Mouse (Mus musculus) cerebellum, adult 9-11 months (tissue): ENCODE data around the gene Erc2.

Experiments used
- DNase-seq: peaks from one replicate; pipeline ENCODE4 v3.0.0; 2022

Gene Erc2

GRCm38 (mm10) chr14:27948391-27948790, 326.2 kb downstream of the Erc2 start:
- no peak for DNase-seq

DNA sequence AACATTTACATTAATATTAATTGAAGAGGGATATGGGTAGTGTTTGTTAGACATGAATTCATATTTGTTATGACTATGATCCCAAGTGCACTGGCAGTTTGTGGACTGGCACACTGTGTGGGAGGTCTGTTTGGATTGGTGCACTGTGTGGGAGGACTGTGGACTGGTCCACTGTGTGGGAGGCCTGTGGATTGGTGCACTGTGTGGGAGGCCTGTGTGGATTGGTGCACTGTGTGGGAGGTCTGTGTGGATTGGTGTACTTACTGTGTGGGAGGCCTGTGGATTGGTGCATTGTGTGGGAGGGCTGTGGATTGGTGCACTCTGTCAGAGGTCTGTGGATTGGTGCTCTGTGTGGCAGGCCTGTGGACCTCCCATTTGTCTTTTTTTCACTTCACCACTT, 331.6 kb downstream of the Erc2 start:
- no peak for DNase-seq

DNA sequence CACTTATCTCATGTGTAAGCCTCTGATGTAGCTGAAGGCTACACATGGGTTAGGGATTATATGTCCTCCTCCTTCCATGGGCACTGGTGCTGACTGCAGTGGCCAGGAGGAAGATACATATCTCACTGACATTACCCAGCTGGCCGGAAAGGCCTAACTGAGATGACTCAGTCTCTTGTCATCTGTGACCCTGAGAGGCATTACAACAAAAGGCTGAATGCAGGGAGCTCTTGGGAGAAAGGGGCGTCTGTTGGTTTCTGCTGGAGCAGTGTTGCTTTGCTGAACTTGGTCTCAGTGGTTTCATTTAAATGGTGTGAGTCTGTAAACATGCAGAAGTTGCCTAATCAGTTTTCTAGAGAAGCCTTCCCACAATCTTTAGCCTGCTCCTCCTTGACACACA, 334.6 kb downstream of the Erc2 start:
- no peak for DNase-seq

- DNase-seq = no peak
Measured at GRCm38 (mm10) chr14:27973701-27974100, 351.5 kb downstream of the Erc2 start.

GRCm38 (mm10) chr14:27975661-27976060, 353.4 kb downstream of the Erc2 start:
- DNase-seq = no peak

- DNase-seq = peak; percentile 9
Measured at GRCm38 (mm10) chr14:27984758-27985157, 362.5 kb downstream of the Erc2 start.

- DNase-seq = no peak
Measured at GRCm38 (mm10) chr14:27985201-27985600, 363.0 kb downstream of the Erc2 start.

DNA sequence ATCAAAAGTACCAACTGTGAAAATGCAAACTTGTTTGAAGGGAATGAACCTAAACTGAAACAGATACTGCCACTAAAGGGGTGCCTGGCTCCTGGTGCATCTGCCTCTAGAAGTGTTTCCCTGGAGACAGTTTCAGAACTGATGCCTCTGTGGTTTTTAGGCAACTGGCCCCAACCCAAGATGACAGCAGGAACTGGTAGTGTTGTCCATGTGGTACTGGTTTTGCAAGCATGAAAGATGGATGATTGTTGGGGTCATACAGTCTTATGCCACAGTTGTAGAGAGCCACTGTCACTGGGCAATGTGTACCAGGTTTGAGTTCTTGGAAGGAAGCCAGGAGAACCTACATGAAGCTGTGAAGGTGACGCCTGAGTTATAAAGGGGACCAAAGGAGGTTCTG, 365.2 kb downstream of the Erc2 start:
- DNase-seq = no peak

- no peak for DNase-seq
Measured at GRCm38 (mm10) chr14:27998551-27998950, 376.3 kb downstream of the Erc2 start.

DNA sequence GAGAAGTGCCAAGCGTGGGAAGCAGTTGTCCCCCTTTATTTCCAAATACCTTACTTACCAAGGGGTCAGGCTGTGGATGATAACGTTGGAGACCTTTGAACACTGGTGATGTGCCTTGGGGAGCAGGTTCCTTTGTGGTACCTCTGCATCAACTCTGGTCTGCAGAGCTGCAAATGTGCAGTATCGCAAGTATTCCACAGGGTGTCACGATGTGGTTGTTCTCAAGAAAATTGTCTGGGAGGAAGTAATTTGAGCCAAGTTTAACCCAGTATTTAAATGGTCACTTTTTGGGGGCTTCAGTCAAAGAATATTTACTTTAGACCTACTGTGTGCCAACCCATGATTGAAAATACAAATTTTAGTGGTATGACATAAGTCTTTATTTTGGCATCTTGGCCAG, 381.8 kb downstream of the Erc2 start:
- no peak for DNase-seq

DNA sequence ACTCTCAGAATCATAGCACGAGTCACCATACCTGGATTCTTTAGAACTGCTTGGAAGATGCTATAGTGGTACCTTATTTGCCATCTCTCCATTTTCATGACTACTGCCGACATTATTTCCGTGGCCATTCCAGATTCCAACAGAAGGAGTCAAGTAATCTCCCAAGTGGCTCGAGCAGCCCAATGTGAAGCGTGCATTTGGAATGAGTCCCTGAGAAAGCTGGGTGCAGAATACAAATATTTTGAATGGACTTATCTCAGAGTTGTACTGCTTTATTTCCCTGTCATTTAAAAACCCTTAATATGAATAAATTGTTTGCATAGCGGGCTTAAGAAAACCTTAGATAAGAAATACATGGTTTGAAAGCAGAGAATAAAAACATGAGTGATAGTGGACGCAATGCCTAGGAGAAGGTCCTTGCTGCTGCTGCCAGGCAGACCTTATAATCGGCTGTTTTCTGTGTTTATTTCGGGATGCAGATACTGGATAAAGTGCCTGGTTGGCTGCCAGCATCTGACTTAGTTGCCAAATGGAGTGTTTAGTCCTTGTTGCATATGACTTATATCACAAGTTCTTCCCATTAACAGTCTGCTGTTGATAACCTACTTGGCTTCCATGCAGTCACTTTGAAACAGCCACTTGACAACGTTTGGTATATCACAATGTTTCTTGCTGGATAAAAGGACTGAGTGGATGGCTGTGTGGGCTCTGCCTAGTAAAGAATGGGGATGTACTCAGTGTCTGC, 388.5 kb downstream of the Erc2 start:
- DNase-seq = no peak

DNA sequence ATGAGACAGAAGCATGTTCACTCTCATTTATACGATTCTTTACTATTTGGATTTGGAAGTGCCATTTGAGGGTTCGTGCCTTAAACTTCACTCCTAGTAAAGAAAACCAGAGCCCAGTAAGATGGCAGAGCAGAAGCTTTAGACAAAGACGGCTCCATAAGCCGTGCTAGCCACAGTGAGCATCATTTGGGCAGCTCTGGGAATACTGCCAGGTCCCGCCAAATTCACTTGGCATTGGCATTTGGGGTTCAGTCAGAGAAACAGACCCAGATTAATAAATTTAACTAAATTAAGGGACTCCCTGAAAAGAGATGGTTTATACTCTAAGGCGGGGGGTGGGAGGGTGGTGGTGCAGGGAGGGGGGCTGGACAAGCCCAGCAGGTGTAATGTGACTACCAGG, 401.0 kb downstream of the Erc2 start:
- DNase-seq = peak; percentile 10

GRCm38 (mm10) chr14:28030870-28031269, 408.6 kb downstream of the Erc2 start:
- no peak for DNase-seq

GRCm38 (mm10) chr14:28035013-28035412, 412.8 kb downstream of the Erc2 start:
- DNase-seq = no peak

DNA sequence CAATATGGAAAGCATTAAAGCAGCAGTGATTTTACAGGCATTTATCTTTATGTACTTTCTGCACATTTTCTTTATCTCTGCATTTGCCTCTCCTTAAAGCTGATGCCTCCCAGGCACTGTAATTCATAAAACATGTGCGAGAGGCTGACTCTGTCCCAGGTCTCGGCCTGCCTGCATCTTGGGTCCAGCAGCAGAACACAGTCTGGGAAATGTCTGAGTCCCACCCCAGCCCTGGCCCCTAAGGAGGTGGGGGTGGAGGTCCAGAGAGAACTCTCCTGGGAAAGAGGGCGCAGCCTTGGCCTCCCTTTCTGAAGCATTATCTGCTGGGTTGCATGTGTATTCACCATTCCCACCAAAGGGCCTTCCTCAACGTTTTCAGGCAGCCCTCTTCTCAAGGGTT, 420.9 kb downstream of the Erc2 start:
- DNase-seq = no peak

DNA sequence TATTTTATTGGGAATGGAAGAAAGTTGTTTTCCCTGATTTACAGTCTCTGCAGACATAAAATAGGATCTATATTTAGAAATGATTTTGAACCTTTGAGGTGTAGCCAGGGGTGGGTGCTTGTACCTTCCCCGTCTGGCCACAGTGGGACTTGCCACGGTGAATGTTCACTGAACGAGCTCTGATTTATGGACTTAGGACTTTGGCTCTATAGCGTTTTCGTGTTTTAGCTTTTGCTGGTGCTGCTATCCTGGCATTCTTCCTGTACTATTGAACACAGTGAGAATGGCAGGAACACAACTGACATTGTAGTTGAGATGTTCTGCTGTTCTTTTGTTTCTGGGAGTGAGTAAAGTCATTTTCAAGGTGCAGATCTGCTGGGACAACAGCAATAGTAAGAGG, 429.4 kb downstream of the Erc2 start:
- DNase-seq = no peak

DNA sequence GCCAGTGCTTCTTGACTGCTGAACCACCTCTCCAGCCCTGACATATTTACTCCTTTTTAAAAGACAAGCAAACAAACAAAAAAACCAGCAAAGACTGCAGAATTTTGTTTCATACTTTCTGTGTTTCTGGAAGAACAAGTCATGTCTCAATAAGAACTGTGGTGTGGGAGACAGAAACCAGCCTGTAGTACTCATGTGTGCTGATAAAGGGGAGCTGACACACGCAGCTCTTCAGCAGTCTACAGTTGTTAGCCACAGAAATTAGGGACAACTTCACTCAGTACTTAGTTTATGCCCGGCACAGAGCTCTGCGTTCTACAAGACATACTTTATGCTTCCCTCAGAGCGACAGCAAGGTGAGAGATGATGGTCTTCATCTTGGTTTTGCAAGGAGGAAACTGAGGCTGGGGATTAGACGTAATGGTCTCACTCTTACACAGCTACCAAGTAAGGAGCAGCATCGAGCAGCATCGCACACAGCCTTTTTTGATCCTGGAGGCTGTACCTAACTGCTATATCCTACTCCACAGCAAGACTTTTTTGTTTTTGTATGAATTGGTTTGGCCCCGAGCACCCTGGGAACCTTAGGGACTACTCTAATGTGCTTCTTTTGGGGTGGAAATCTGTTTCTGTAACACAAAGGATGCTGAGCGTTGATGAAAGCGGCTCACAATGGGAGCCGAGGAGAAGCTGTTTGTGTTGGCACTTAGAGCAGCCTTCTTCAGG, 435.1 kb downstream of the Erc2 start:
- no peak for DNase-seq

- no peak for DNase-seq
Measured at GRCm38 (mm10) chr14:28057885-28058860, 435.9 kb downstream of the Erc2 start.

- DNase-seq = no peak
Measured at GRCm38 (mm10) chr14:28060891-28061290, 438.7 kb downstream of the Erc2 start.

DNA sequence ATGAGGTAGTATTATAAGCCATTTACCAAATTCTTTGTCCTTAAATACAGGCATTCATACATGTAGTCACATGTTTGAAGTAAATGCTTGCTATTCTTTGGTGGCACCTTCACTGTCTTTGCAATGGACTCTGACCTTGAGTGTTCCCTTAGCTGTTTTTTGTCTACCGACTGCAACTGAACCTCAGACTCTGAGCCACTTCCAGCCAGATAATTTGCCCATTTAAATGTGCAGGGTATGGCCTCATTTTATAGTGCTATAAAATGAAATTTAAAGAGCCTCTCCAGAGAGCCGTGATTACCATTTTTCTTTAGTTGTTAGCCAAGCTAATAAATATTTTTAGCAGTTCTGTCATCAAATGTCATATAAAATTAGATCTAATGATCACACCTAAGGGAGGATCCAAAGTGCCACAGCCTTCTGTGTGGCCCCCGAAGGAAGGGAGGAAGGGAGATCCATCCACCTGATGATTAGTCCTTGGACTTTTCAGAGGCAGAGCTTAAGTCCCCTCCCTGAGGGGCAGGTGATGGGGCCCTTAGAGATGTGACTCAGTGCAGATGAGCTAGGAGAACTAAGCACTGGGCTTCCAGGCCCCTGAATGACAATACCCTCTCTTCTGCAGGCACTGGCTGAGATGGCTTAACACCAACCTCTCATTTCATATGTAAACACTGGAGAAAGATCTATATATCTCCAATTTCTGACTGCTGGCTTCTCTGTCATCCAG, 439.6 kb downstream of the Erc2 start:
- DNase-seq = no peak

- no peak for DNase-seq
Measured at GRCm38 (mm10) chr14:28068021-28068420, 445.8 kb downstream of the Erc2 start.

DNA sequence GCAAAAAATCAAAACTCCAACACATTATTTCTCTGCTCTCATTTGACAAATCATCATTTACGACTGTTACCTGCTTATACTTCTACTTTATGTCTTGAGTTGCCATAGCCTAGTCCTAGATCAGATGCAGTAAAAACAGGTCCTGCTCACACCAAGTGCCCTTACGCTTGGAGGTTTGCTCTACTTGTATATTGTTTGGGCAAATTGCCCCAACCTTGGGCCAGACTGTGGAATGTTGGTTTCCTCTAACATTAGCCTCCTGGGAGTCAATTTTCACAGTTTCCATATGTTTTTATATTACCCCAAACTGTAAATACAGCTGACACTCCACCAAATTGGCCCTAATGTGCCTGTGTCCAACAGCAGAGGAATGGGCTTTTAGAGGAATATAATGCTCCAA, 447.6 kb downstream of the Erc2 start:
- DNase-seq = no peak

DNA sequence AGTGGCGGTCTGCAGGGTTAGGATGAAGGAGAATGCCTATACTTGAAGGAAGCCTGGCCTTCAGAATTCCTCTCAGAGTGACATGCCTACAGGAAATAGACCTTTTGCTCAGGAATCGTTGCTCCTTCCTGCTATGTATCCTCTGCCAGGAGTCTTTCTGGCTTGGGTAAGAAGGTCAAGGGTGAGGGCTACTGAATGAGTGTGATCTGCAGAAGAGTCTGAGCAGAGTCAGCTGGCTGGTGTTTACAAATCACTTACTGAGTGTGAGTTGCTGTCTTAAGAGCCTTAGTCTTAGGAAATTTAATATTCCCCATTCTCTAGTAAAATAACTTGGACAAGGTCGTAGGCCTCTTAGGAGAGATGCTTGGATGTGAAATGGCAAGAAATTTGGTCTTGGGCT, 450.3 kb downstream of the Erc2 start:
- no peak for DNase-seq
